Mouse (Mus musculus): ENCODE results near the gene Dag1.
"Not testable (repeated sequence)": the region's sequence is repeated elsewhere in the genome, so short reads cannot be mapped to it uniquely, and the experiment has no call there.

Dag1 gene

GRCm38 (mm10) chr9:108273485-108273884 is 9.7 kb upstream of the Dag1 start:
- no peak for DNase-seq

- no peak for DNase-seq
Observed at GRCm38 (mm10) chr9:108272691-108273090, 8.9 kb upstream of the Dag1 start.

GRCm38 (mm10) chr9:108271941-108272340 is 8.2 kb upstream of the Dag1 start:
- DNase-seq: no peak

- not testable (repeated sequence) for DNase-seq
Observed at GRCm38 (mm10) chr9:108268701-108269100, 4.9 kb upstream of the Dag1 start.

- DNase-seq: no peak
Observed at GRCm38 (mm10) chr9:108267691-108268090, 3.9 kb upstream of the Dag1 start.

GRCm38 (mm10) chr9:108266261-108266935 is 2.6 kb upstream of the Dag1 start:
- DNase-seq: no peak

- DNase-seq: peak; percentile 15
Observed at GRCm38 (mm10) chr9:108264191-108264921, 598 bp upstream of the Dag1 start.

- DNase-seq: peak; percentile 36
Observed at GRCm38 (mm10) chr9:108263131-108263681, 552 bp downstream of the Dag1 start.

- DNase-seq: no peak
Observed at GRCm38 (mm10) chr9:108262494-108263049, 1.2 kb downstream of the Dag1 start.

GRCm38 (mm10) chr9:108261865-108262264 is 1.9 kb downstream of the Dag1 start:
- no peak for DNase-seq

GRCm38 (mm10) chr9:108260526-108260925 is 3.2 kb downstream of the Dag1 start:
- no peak for DNase-seq

GRCm38 (mm10) chr9:108252766-108253165 is 11.0 kb downstream of the Dag1 start:
- no peak for DNase-seq

- DNase-seq: no peak
Observed at GRCm38 (mm10) chr9:108251877-108252276, 11.9 kb downstream of the Dag1 start.

GRCm38 (mm10) chr9:108248957-108249356 is 14.8 kb downstream of the Dag1 start:
- DNase-seq: no peak

- no peak for DNase-seq
Observed at GRCm38 (mm10) chr9:108244984-108245383, 18.8 kb downstream of the Dag1 start.

- DNase-seq: no peak
Observed at GRCm38 (mm10) chr9:108244540-108244939, 19.2 kb downstream of the Dag1 start.

GRCm38 (mm10) chr9:108239951-108240350 is 23.8 kb downstream of the Dag1 start:
- no peak for DNase-seq

GRCm38 (mm10) chr9:108238831-108239230 is 24.9 kb downstream of the Dag1 start:
- DNase-seq: no peak

- no peak for DNase-seq
Observed at GRCm38 (mm10) chr9:108238402-108238801, 25.4 kb downstream of the Dag1 start.

- no peak for DNase-seq
Observed at GRCm38 (mm10) chr9:108234682-108235081, 29.1 kb downstream of the Dag1 start.

GRCm38 (mm10) chr9:108232908-108233307 is 30.9 kb downstream of the Dag1 start:
- DNase-seq: no peak

- no peak for DNase-seq
Observed at GRCm38 (mm10) chr9:108227911-108228649, 35.7 kb downstream of the Dag1 start.

- no peak for DNase-seq
Observed at GRCm38 (mm10) chr9:108225166-108225565, 38.6 kb downstream of the Dag1 start.

Data from right cerebral cortex, postnatal 4 days (tissue).